Mouse (Mus musculus) megakaryocyte, embryonic 14.5 days (primary cell): ENCODE measurements around the gene Pde4dip. TPM values are rescaled to one million over a fixed set of nuclear protein-coding genes. Genes with fewer than 3 reads are reported as not detected.

Experiments
- H3K27me3 ChIP-seq: replicated peaks from 2 replicates; pipeline ENCODE3; 2012; ENCODE audit warnings: inconsistent platforms
- H3K36me3 ChIP-seq: replicated peaks from 2 replicates; pipeline ENCODE3; 2012; ENCODE audit warnings: low read length, inconsistent platforms, mixed read lengths
- H3K4me1 ChIP-seq: 2 replicates; pipeline ENCODE4 v1.6.1; 2012; ENCODE audit warnings: inconsistent platforms
- H3K4me3 ChIP-seq: replicated peaks from 2 replicates; pipeline ENCODE3; 2012; ENCODE audit warnings: moderate library complexity, mild to moderate bottlenecking, inconsistent platforms
- H3K9me3 ChIP-seq: 2 replicates; pipeline ENCODE4 v1.6.1; 2012; ENCODE audit warnings: inconsistent platforms
- FLI1 ChIP-seq: IDR thresholded peaks from 2 replicates; pipeline ENCODE4 v1.6.1; 2012; ENCODE audit warnings: low read length, inconsistent platforms, mixed read lengths
- GATA1 ChIP-seq: IDR thresholded peaks from 3 replicates; pipeline ENCODE4 v1.6.1; 2012; ENCODE audit warnings: mixed read lengths, low read length, inconsistent platforms, borderline replicate concordance
- polyA plus RNA-seq: library from polyadenylated mRNA; stranded (reverse); fragments of >175 nt; gene quantifications from 2 replicates; pipeline ENCODE4 v1.2.3, GENCODE M21; 2012; ENCODE audit warnings: low replicate concordance; ENCODE audit not compliant: insufficient read depth

Gene Pde4dip
- polyA plus RNA-seq, 1 experiment, result 0.38 TPM

- H3K27me3 ChIP-seq, result peaks cover 15% of the 10 kb centered on the region
- TF ChIP-seq FLI1 (no peak), GATA1 (no peak)
- peaks cover 6% of the 10 kb centered on the region for H3K4me1 ChIP-seq
- no peaks in the 10 kb centered on the region for H3K36me3 ChIP-seq
- no peak overlapping the region for H3K4me3 ChIP-seq
- H3K9me3 ChIP-seq, result no peaks in the 10 kb centered on the region
These were observed 157.9 kb downstream of the Pde4dip start for GRCm38 (mm10) chr3:97730624-97731023.

DNA sequence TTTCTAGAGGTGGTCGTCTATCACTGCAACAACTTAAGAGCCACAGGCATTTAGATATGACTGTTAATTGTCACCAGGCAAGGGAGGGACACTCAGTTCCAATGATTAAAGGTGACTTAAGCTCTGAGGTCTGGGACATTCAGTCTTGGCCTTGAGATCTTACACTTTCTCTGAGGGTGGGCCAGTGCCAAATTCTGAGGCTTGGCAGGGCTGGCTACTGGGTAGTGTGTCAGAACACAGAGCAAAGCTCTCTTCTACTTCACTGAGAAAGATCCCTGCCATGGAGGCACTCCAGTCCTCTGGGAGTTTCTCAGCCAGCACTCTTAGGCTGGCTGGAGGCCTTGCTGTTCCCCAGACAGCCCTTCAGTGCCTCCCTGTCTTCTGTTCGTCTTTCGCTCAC, 158.4 kb downstream of the Pde4dip start:
- Histone ChIP-seq H3K4me1 (peaks cover 6% of the 10 kb centered on the region), H3K36me3 (no peaks in the 10 kb centered on the region), H3K27me3 (peaks cover 15% of the 10 kb centered on the region), H3K4me3 (no peak overlapping the region), H3K9me3 (no peaks in the 10 kb centered on the region)
- TF ChIP-seq FLI1, result no peak
- no peak for TF ChIP-seq GATA1

- Histone ChIP-seq H3K36me3 (no peaks in the 10 kb centered on the region), H3K4me3 (no peak overlapping the region), H3K9me3 (peaks cover 18% of the 10 kb centered on the region), H3K4me1 (peaks cover 5% of the 10 kb centered on the region), H3K27me3 (peaks cover 16% of the 10 kb centered on the region)
- TF ChIP-seq GATA1 (no peak), FLI1 (no peak)
These were observed 160.7 kb downstream of the Pde4dip start for GRCm38 (mm10) chr3:97727801-97728200.

- Histone ChIP-seq H3K4me1 (no peaks in the 10 kb centered on the region), H3K4me3 (no peak overlapping the region), H3K9me3 (peaks cover 28% of the 10 kb centered on the region), H3K36me3 (no peaks in the 10 kb centered on the region), H3K27me3 (peaks cover 17% of the 10 kb centered on the region)
- TF ChIP-seq FLI1 (no peak), GATA1 (no peak)
These were observed 169.4 kb downstream of the Pde4dip start for GRCm38 (mm10) chr3:97719116-97719515.

DNA sequence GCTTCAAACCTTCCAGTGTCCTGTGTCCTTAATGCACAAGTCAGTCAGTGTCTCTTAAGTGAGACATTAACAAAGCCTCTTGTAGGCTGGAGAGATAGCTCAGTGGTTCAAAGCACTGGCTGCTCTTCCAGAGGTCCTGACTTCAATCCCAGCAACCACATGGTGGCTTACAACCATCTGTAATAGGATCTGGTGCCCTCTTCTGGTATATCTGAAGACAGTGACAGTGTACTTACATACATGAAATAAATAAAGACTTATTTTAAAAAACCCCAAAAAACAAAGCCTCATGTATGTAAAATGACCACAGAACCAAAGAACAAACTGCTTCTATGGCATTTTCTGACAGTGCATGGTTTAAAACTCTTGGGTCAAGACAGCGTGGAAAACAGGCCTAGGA, 172.6 kb downstream of the Pde4dip start:
- no peaks in the 10 kb centered on the region for H3K36me3 ChIP-seq
- H3K9me3 ChIP-seq, result peaks cover 9% of the 10 kb centered on the region
- H3K27me3 ChIP-seq, result peaks cover 15% of the 10 kb centered on the region
- TF ChIP-seq GATA1, result no peak
- no peak for TF ChIP-seq FLI1
- no peaks in the 10 kb centered on the region for H3K4me1 ChIP-seq
- H3K4me3 ChIP-seq, result no peak overlapping the region

GRCm38 (mm10) chr3:97710881-97711280, 177.6 kb downstream of the Pde4dip start:
- no peak for TF ChIP-seq FLI1
- no peak for TF ChIP-seq GATA1
- H3K36me3 ChIP-seq, result no peaks in the 10 kb centered on the region
- peaks cover 8% of the 10 kb centered on the region for H3K9me3 ChIP-seq
- H3K27me3 ChIP-seq, result peaks cover 21% of the 10 kb centered on the region
- H3K4me1 ChIP-seq, result peaks cover 5% of the 10 kb centered on the region
- no peak overlapping the region for H3K4me3 ChIP-seq

DNA sequence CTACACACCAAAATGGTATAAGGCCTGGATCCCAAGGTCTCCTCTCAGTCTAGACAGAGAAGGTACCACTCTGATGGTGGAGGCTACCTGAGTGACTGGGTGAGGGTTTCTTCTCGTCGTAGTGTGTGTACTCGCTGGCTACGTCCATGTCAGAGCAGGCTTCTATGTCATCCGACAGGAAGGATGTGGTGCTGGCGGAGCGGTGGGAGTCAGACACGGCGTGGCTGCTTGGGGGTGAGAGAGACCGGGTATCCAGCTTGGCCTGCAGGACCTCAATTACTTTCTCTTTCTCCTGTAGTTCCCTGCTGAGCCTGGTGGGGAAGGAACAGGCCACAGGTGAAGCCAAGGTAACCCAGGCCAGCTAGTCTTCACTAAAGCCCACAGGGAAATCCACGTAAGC, 178.4 kb downstream of the Pde4dip start:
- TF ChIP-seq GATA1 (no peak), FLI1 (no peak)
- no peak overlapping the region for H3K4me3 ChIP-seq
- H3K4me1 ChIP-seq, result peaks cover 5% of the 10 kb centered on the region
- H3K36me3 ChIP-seq, result no peaks in the 10 kb centered on the region
- H3K27me3 ChIP-seq, result peaks cover 21% of the 10 kb centered on the region
- peaks cover under 1% of the 10 kb centered on the region for H3K9me3 ChIP-seq

- Histone ChIP-seq H3K4me3 (no peak overlapping the region), H3K9me3 (no peaks in the 10 kb centered on the region), H3K27me3 (peaks cover 30% of the 10 kb centered on the region), H3K36me3 (no peaks in the 10 kb centered on the region), H3K4me1 (peaks cover 5% of the 10 kb centered on the region)
- TF ChIP-seq GATA1 (no peak), FLI1 (no peak)
These were observed 181.9 kb downstream of the Pde4dip start for GRCm38 (mm10) chr3:97706561-97706960.

DNA sequence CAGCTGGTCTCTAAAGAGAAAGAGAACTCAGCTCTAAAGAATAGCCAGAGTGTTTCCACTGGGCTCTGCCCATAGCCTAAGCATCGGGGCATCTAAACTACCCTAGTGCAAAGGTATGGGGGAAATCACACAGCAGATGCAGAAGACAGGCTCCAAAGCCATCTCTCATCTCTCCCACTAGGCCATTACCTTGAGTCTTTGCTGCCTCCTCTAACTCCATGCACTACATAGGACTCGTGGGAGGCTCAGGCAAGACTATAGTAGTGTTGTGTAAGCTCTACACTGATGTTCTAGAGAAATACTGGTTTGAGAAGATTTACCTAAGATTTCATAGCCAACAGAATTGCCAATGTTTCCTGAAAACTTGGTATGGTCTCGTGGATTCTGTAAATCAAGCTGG, 183.0 kb downstream of the Pde4dip start:
- peaks cover 5% of the 10 kb centered on the region for H3K4me1 ChIP-seq
- no peaks in the 10 kb centered on the region for H3K9me3 ChIP-seq
- no peak overlapping the region for H3K4me3 ChIP-seq
- H3K27me3 ChIP-seq, result peaks cover 36% of the 10 kb centered on the region
- TF ChIP-seq GATA1 (no peak), FLI1 (no peak)
- H3K36me3 ChIP-seq, result no peaks in the 10 kb centered on the region

GRCm38 (mm10) chr3:97702448-97703080, 185.9 kb downstream of the Pde4dip start:
- no peaks in the 10 kb centered on the region for H3K4me1 ChIP-seq
- no peaks in the 10 kb centered on the region for H3K9me3 ChIP-seq
- H3K4me3 ChIP-seq, result no peak overlapping the region
- no peaks in the 10 kb centered on the region for H3K36me3 ChIP-seq
- peaks cover 32% of the 10 kb centered on the region for H3K27me3 ChIP-seq
- TF ChIP-seq GATA1 (no peak), FLI1 (no peak)

- Histone ChIP-seq H3K4me3 (no peak overlapping the region), H3K36me3 (no peaks in the 10 kb centered on the region), H3K9me3 (no peaks in the 10 kb centered on the region), H3K4me1 (no peaks in the 10 kb centered on the region), H3K27me3 (peaks cover 33% of the 10 kb centered on the region)
- no peak for TF ChIP-seq FLI1
- no peak for TF ChIP-seq GATA1
These were observed 187.3 kb downstream of the Pde4dip start for GRCm38 (mm10) chr3:97701198-97701597.
